5 mouse cellular contexts compared by ENCODE assay signal in genomic region chr5:12847207-12847606, GRCm38 (mm10).
A peak's percentile ranks its signal among the peaks of the same experiment; 100 is the strongest.
DNase-seq lines count a peak whose midpoint lies in the region; TF ChIP-seq lines count a peak whose summit lies in the region.
"Not testable (repeated sequence)": the region's sequence is repeated elsewhere in the genome, so short reads cannot be mapped to it uniquely, and the experiment has no call there.

No protein-coding gene starts in this region.

- peaks cover 61% of the 10 kb centered on the region for H3K9me3 ChIP-seq in ES-Bruce4 (replicated peaks; ENCODE audit: control insufficient read depth, insufficient read depth, low read length, poor library complexity, severe bottlenecking)
- H3K9me3 ChIP-seq in ES-E14 (ENCODE audit: control insufficient read depth, insufficient read depth, low read depth, low read length), result not testable (repeated sequence)

- H3K36me3 ChIP-seq in ES-Bruce4 (ENCODE audit: control insufficient read depth, insufficient read depth, low read length, poor library complexity, severe bottlenecking); ES-E14 (ENCODE audit: control insufficient read depth, insufficient read depth, low read length, poor library complexity, severe bottlenecking): not testable (repeated sequence)

- peak overlapping the region; percentile 65; the same call in 1 of the 2 replicates for H3K27ac ChIP-seq in ES-Bruce4 (ENCODE audit: insufficient read depth, low read length)
- H3K27ac ChIP-seq in ES-E14 (ENCODE audit: insufficient read depth, low read depth, low read length, poor library complexity, severe bottlenecking), result peak overlapping the region; percentile 53; the same call in 1 of the 2 replicates

- in situ Hi-C loops in ES-E14 (cut with MboI; ENCODE audit: low sequenced_read_pairs in 2 of 2, unreplicated experiment in 2 of 2), result not testable (repeated sequence)

- not testable (repeated sequence) for H3K4me3 ChIP-seq in ES-Bruce4 (ENCODE audit: low read depth, low read length); ES-E14 (ENCODE audit: insufficient read depth in 1 of 2, low read depth in 1 of 2, low read length in 2 of 2, poor library complexity in 1 of 2, severe bottlenecking in 1 of 2)

- peak; percentile 71 for TF ChIP-seq EP300 in ES-Bruce4 (IDR thresholded peaks at IDR 0.05; ENCODE audit: insufficient read depth, low read depth, low read length)

- not testable (repeated sequence) for H3K4me1 ChIP-seq in ES-Bruce4 (ENCODE audit: control insufficient read depth, insufficient read depth, low read length); ES-E14 (ENCODE audit: control insufficient read depth in 2 of 2, insufficient read depth in 2 of 2, low read length in 2 of 2, poor library complexity in 1 of 2)

- TF ChIP-seq CTCF in ES-Bruce4 (IDR thresholded peaks at IDR 0.05; ENCODE audit: low read depth, low read length), result not testable (repeated sequence)

- not testable (repeated sequence) for H3K9ac ChIP-seq in ES-Bruce4 (ENCODE audit: low read depth, poor library complexity, severe bottlenecking); ES-E14 (ENCODE audit: insufficient read depth, low read depth, low read length, poor library complexity, severe bottlenecking)

- peak; percentile 93 for DNase-seq in ES-CJ7 (ENCODE audit: low read depth, low spot score)
- not testable (repeated sequence) for DNase-seq in ES-E14 (ENCODE audit: low read depth, low spot score)
- DNase-seq in R1 (ENCODE audit: low read depth, low spot score), result peak; percentile 97
- peak; percentile 90 for DNase-seq in ZHBTc4 (ENCODE audit: low read depth, low spot score)

- not testable (repeated sequence) for TF ChIP-seq POLR2A in ES-Bruce4 (IDR thresholded peaks at IDR 0.05; ENCODE audit: insufficient read depth, low read length)

- not testable (repeated sequence) for H3K27me3 ChIP-seq in ES-Bruce4 (ENCODE audit: control insufficient read depth, insufficient read depth, low read length, poor library complexity, severe bottlenecking)
